ENCODE assay signal across 13 mouse cellular contexts in the genomic region with DNA sequence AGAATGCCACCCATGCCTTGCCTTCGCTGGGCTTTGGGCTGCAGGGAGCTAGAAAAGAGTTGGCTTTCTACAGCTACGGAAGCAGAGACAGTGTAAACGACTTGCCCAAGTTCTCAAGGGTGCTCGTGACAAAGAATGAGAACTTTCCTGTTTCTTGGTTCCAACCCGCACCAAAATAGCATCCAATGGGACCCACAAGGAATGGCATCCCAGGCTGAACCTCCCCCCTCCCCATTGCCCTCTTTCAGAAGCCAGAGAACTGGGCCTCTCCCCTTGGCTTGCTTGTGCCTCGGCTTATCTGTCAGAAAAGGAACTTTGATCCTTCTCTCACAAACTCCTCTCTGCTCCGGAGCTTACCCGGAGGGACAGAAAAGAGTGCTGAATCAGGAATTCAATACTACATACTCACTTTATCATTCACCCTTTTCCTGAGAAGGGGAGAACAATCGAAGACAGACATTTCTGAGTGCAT.
DNase-seq lines count a peak whose midpoint lies in the region; ATAC-seq lines count a peak whose summit lies in the region.
"Had no signal": no experiment of that assay in that cellular context is flagged by ENCODE, and none has a peak within 500 bp of the region (broad histone marks: within the 10 kb centered on the region; RNA-seq: fewer than 3 reads in every experiment).

No protein-coding gene starts in this region.

- WGBS in heart, embryonic 10.5 days, result 28% methylated on average over 9 of the region's 9 CpGs
- WGBS in liver, embryonic 13.5 days (ENCODE audit: insufficient replicate concordance), result 42% methylated on average over 9 of the region's 9 CpGs
- 45% methylated on average over 9 of the region's 9 CpGs for WGBS in limb, embryonic 10.5 days
- 40% methylated on average over 9 of the region's 9 CpGs for WGBS in stomach, embryonic 15.5 days

- H3K4me2 ChIP-seq in liver, embryonic 13.5 days, result no peak overlapping the region
- H3K4me2 ChIP-seq in stomach, embryonic 15.5 days, result peak overlapping the region; percentile 10; the same call in 1 of the 2 replicates
- H3K4me2 ChIP-seq: hindbrain, embryonic 13.5 days had no signal

- H3K36me3 ChIP-seq in heart, embryonic 10.5 days, result no peaks in the 10 kb centered on the region
- H3K36me3 ChIP-seq in liver, embryonic 13.5 days, result no peaks in the 10 kb centered on the region
- H3K36me3 ChIP-seq in limb, embryonic 10.5 days, result no peaks in the 10 kb centered on the region
- H3K36me3 ChIP-seq in stomach, embryonic 15.5 days, result no peaks in the 10 kb centered on the region
- H3K36me3 ChIP-seq: hindbrain, embryonic 13.5 days had no signal

- no peaks in the 10 kb centered on the region for H3K9me3 ChIP-seq in heart, embryonic 10.5 days
- no peaks in the 10 kb centered on the region for H3K9me3 ChIP-seq in liver, embryonic 13.5 days (replicated peaks)
- no peaks in the 10 kb centered on the region for H3K9me3 ChIP-seq in limb, embryonic 10.5 days (replicated peaks)
- no peaks in the 10 kb centered on the region for H3K9me3 ChIP-seq in stomach, embryonic 15.5 days
- H3K9me3 ChIP-seq: hindbrain, embryonic 13.5 days had no signal

- peak overlapping the region; percentile 79 for H3K27ac ChIP-seq in heart, embryonic 10.5 days
- peak overlapping the region; percentile 55 for H3K27ac ChIP-seq in liver, embryonic 13.5 days
- peak overlapping the region; percentile 87 for H3K27ac ChIP-seq in limb, embryonic 10.5 days
- peak overlapping the region; percentile 72 for H3K27ac ChIP-seq in stomach, embryonic 15.5 days
- H3K27ac ChIP-seq: hindbrain, embryonic 13.5 days had no signal

- H3K4me3 ChIP-seq in heart, embryonic 10.5 days, result no peak overlapping the region
- H3K4me3 ChIP-seq in liver, embryonic 13.5 days (replicated peaks), result no peak overlapping the region
- no peak overlapping the region for H3K4me3 ChIP-seq in limb, embryonic 10.5 days
- H3K4me3 ChIP-seq in stomach, embryonic 15.5 days (replicated peaks), result no peak overlapping the region
- H3K4me3 ChIP-seq: hindbrain, embryonic 13.5 days had no signal

- peaks cover 71% of the 10 kb centered on the region for H3K4me1 ChIP-seq in heart, embryonic 10.5 days
- peaks cover 67% of the 10 kb centered on the region for H3K4me1 ChIP-seq in liver, embryonic 13.5 days (replicated peaks)
- H3K4me1 ChIP-seq in limb, embryonic 10.5 days, result peaks cover 72% of the 10 kb centered on the region
- H3K4me1 ChIP-seq in stomach, embryonic 15.5 days, result peaks cover 40% of the 10 kb centered on the region

- no peak for DNase-seq in heart, embryonic 10.5 days (ENCODE audit: low spot score)
- no peak for DNase-seq in heart, postnatal 10 days
- DNase-seq in liver, embryonic 13.5 days, result no peak
- no peak for DNase-seq in liver
- DNase-seq in limb, embryonic 10.5 days (ENCODE audit: low spot score), result no peak
- no peak for DNase-seq in right cerebral cortex, postnatal 4 days
- no peak for DNase-seq in testis, postnatal 10 days (ENCODE audit: low spot score)
- DNase-seq: cerebellum, postnatal 25 days; gastrocnemius, postnatal 10 days; left cerebral cortex, postnatal 4 days; right cerebral cortex, postnatal 14 days had no signal

- H3K27me3 ChIP-seq in heart, embryonic 10.5 days (ENCODE audit: insufficient read depth, poor library complexity, severe bottlenecking), result peaks cover 71% of the 10 kb centered on the region
- no peaks in the 10 kb centered on the region for H3K27me3 ChIP-seq in liver, embryonic 13.5 days
- H3K27me3 ChIP-seq in limb, embryonic 10.5 days (ENCODE audit: low read depth, poor library complexity, severe bottlenecking), result no peaks in the 10 kb centered on the region
- H3K27me3 ChIP-seq in stomach, embryonic 15.5 days (replicated peaks), result no peaks in the 10 kb centered on the region
- H3K27me3 ChIP-seq: hindbrain, embryonic 13.5 days had no signal

- H3K9ac ChIP-seq in liver, embryonic 13.5 days, result no peak overlapping the region
- no peak overlapping the region for H3K9ac ChIP-seq in stomach, embryonic 15.5 days
- H3K9ac ChIP-seq: hindbrain, embryonic 13.5 days had no signal

- no peak for ATAC-seq in liver, embryonic 13.5 days (ENCODE audit: low read depth)
- ATAC-seq in stomach, embryonic 15.5 days (ENCODE audit: insufficient read depth, low FRiP score, low read depth), result no peak

- intact Hi-C loops in heart, postnatal 10 days (cut with DNase I), result no loop called here
